Mouse (Mus musculus): ENCODE data around the gene Olfr281.

DNA sequence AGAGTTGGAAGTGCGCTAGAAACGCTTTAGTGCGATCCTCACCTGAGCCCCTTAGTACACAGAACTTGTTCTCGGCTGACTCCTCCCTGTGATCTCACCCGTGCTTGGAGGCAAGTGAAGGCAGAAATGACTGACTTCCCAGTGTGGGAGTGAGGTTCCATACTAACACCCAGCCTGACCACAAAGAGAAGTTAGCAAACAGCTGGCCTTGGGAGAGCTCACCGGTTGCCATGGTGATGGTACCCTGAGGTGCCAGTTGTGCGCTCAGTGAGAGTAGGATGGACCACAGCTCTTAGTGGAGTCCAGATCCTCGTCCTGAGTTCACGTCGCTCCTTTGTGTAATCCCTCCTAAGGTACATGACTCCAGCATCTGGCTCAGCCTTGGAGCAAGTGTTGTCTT, 22.6 kb downstream of the Olfr281 start:
- TF ChIP-seq EP300 (optimal IDR thresholded peaks at IDR 0.05) (no peak), CTCF (IDR thresholded peaks at IDR 0.05; ENCODE audit: low read depth) (no peak)

Data from stomach, postnatal 0 days (tissue).